Mouse (Mus musculus) E14TG2a.4 (cell line): Measurements from ENCODE around the gene Kcnt2.

Source experiments
- CTCF ChIP-seq: conservative IDR thresholded peaks from 2 replicates; pipeline ENCODE4 v1.5.1; 2014; ENCODE audit warnings: low read length
- NANOG ChIP-seq: IDR thresholded peaks from 2 replicates; pipeline ENCODE4 v1.6.1; 2014; ENCODE audit warnings: borderline replicate concordance, low read length, mixed read lengths
- POU5F1 ChIP-seq: IDR thresholded peaks from 2 replicates; pipeline ENCODE4 v1.6.1; 2014; ENCODE audit warnings: low read length, borderline replicate concordance

DNA sequence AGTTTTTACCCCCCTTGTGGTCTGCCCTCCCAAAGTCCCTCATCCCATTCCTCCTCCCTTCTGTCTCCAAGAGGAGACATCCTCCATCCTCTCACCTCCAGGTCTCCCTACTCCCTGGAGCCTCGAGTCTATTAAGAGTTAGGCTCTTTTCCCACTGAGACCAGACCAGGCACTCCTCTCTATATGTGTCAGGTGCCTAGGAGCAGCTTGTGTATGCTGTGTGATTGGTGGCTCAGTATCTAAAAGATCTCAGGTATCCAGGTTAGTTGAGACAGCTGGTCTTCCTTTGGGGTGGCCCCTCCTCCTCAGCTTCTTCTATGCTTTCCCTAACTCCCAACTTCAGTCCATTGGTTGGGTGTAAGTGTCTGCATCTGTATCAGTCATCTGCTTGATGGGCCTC, 186.1 kb downstream of the Kcnt2 start:
- TF ChIP-seq CTCF (no peak), POU5F1 (no peak), NANOG (no peak)
